Mouse (Mus musculus): ENCODE data around the gene Ucp3.

- TF ChIP-seq MAX (IDR thresholded peaks at IDR 0.05), result no peak
- no peak for TF ChIP-seq CTCF (IDR thresholded peaks at IDR 0.05; ENCODE audit: control insufficient read depth, insufficient read depth, insufficient read length)
- no peak for TF ChIP-seq USF1 (IDR thresholded peaks at IDR 0.05; ENCODE audit: low read depth)
These were observed 11.7 kb downstream of the Ucp3 start for GRCm38 (mm10) chr7:100484493-100484892.
